Mouse (Mus musculus) CH12.LX (cell line): ENCODE measurements at regions not wholly inside any gene's neighbourhood (a gene's known extent, or its start where the extent isn't known, plus 50 kb on each side); places are given as distances from the start of the nearest gene placed in this dataset.

Experiments used
- DNase-seq: peaks from one replicate; pipeline ENCODE4 v3.0.0-alpha.2; 2013; ENCODE audit errors: extremely low read depth
- H3K27ac ChIP-seq: 2 replicates; pipeline ENCODE4 v1.5.1; 2012; ENCODE audit warnings: low read depth, mild to moderate bottlenecking, control low read depth, moderate library complexity; ENCODE audit not compliant: insufficient read depth
- H3K27me3 ChIP-seq: replicated peaks from 2 replicates; pipeline ENCODE3; 2012; ENCODE audit warnings: inconsistent platforms
- H3K36me3 ChIP-seq, 2 experiments: replicated peaks in 1 of 2; 2 replicates each; pipeline versions ENCODE3 to v1.6.1; 2012; ENCODE audit warnings: inconsistent platforms in 1 of 2, low read length in 1 of 2, mild to moderate bottlenecking in 1 of 2, mixed read lengths in 1 of 2, moderate library complexity in 1 of 2; ENCODE audit not compliant: control insufficient read depth in 1 of 2, insufficient read depth in 1 of 2
- H3K4me1 ChIP-seq, 2 experiments: 2 replicates each; pipeline ENCODE4 v1.6.1; 2012; ENCODE audit warnings: inconsistent platforms in 1 of 2, moderate library complexity in 1 of 2; ENCODE audit not compliant: insufficient read depth in 2 of 2, control insufficient read depth in 1 of 2
- H3K4me2 ChIP-seq: 2 replicates; pipeline ENCODE4 v1.6.1; 2012; ENCODE audit warnings: low read depth, mild to moderate bottlenecking, control low read depth; ENCODE audit not compliant: poor library complexity, insufficient read depth, severe bottlenecking
- H3K4me3 ChIP-seq, 3 experiments: fragments of 150-350 bp in 1 of 3; sonication (generic) in 1 of 3; replicated peaks in 1 of 3; 2 replicates each; pipeline versions ENCODE3 to v1.5.1; 2011 to 2012; ENCODE audit warnings: low read depth in 2 of 3, low read length in 2 of 3, mild to moderate bottlenecking in 2 of 3, moderate library complexity in 2 of 3, control low read depth in 1 of 3, improper control_type of control experiment in 1 of 3, inconsistent platforms in 1 of 3, mixed read lengths in 1 of 3; ENCODE audit not compliant: poor library complexity in 1 of 3
- H3K79me2 ChIP-seq: replicated peaks from 2 replicates; pipeline ENCODE4 v1.6.1; 2012; ENCODE audit warnings: mild to moderate bottlenecking, moderate library complexity; ENCODE audit not compliant: control insufficient read depth, poor library complexity, insufficient read depth, severe bottlenecking; ENCODE audit errors: extremely low read depth
- H3K9ac ChIP-seq: 2 replicates; pipeline ENCODE4 v1.6.1; 2012; ENCODE audit warnings: low read depth, mild to moderate bottlenecking, control low read depth, moderate library complexity; ENCODE audit not compliant: insufficient read depth
- H3K9me3 ChIP-seq: replicated peaks from 2 replicates; pipeline ENCODE3; 2012; ENCODE audit warnings: low read length, inconsistent platforms, mixed read lengths
- BHLHE40 ChIP-seq: IDR thresholded peaks from 2 replicates; pipeline ENCODE4 v1.6.1; 2011; ENCODE audit warnings: mild to moderate bottlenecking, low read depth, low read length, improper control_type of control experiment
- CTCF ChIP-seq, 2 experiments: IDR thresholded peaks in 1 of 2; conservative IDR thresholded peaks in 1 of 2; 2 replicates each; pipeline ENCODE4 v1.5.1; 2011 to 2012; ENCODE audit warnings: low read depth in 2 of 2, low read length in 2 of 2, improper control_type of control experiment in 1 of 2, inconsistent platforms in 1 of 2, mild to moderate bottlenecking in 1 of 2, moderate library complexity in 1 of 2
- ELF1 ChIP-seq: IDR thresholded peaks from 2 replicates; pipeline ENCODE4 v1.6.1; 2014; ENCODE audit warnings: low read depth, mild to moderate bottlenecking, inconsistent platforms, low read length, improper control_type of control experiment
- EP300 ChIP-seq: IDR thresholded peaks from 2 replicates; pipeline ENCODE4 v1.6.1; 2011; ENCODE audit warnings: low read length, improper control_type of control experiment
- ETS1 ChIP-seq: conservative IDR thresholded peaks from 2 replicates; pipeline ENCODE4 v1.6.1; 2012; ENCODE audit warnings: low read depth, mild to moderate bottlenecking, inconsistent platforms, low read length, improper control_type of control experiment, moderate library complexity
- IRF4 ChIP-seq: IDR thresholded peaks from 2 replicates; pipeline ENCODE4 v1.6.1; 2014; ENCODE audit warnings: low read depth, mild to moderate bottlenecking, inconsistent platforms, low read length, improper control_type of control experiment
- JUN ChIP-seq: IDR thresholded peaks from 2 replicates; pipeline ENCODE4 v1.6.1; 2011; ENCODE audit warnings: low read depth, mild to moderate bottlenecking, low read length, improper control_type of control experiment, moderate library complexity; ENCODE audit not compliant: insufficient read depth
- MEF2A ChIP-seq: IDR thresholded peaks from 2 replicates; pipeline ENCODE4 v1.6.1; 2014; ENCODE audit warnings: low read depth, mild to moderate bottlenecking, inconsistent platforms, low read length, improper control_type of control experiment, borderline replicate concordance
- MXI1 ChIP-seq: IDR thresholded peaks from 2 replicates; pipeline ENCODE4 v1.6.1; 2011; ENCODE audit warnings: mild to moderate bottlenecking, low read depth, low read length, improper control_type of control experiment
- MYC ChIP-seq: IDR thresholded peaks from 2 replicates; pipeline ENCODE4 v1.6.1; 2011; ENCODE audit warnings: low read depth, mild to moderate bottlenecking, improper control_type of control experiment, low read length
- NELFE ChIP-seq: IDR thresholded peaks from 2 replicates; pipeline ENCODE4 v1.6.1; 2011; ENCODE audit warnings: low read depth, low read length, improper control_type of control experiment
- NRF1 ChIP-seq: IDR thresholded peaks from 2 replicates; pipeline ENCODE4 v1.6.1; 2014; ENCODE audit warnings: low read depth, mild to moderate bottlenecking, inconsistent platforms, low read length, improper control_type of control experiment, moderate library complexity
- POLR2AphosphoS2 ChIP-seq: IDR thresholded peaks from 2 replicates; pipeline ENCODE4 v1.6.1; 2011; ENCODE audit warnings: low read depth, low read length, improper control_type of control experiment
- SIN3A ChIP-seq: IDR thresholded peaks from 2 replicates; pipeline ENCODE4 v1.6.1; 2012; ENCODE audit warnings: low read length, improper control_type of control experiment, inconsistent platforms
- SMC3 ChIP-seq: IDR thresholded peaks from 2 replicates; pipeline ENCODE4 v1.6.1; 2011; ENCODE audit warnings: low read depth, low read length, improper control_type of control experiment
- TBP ChIP-seq: conservative IDR thresholded peaks from 2 replicates; pipeline ENCODE4 v1.6.1; 2011; ENCODE audit warnings: low read depth, low read length, improper control_type of control experiment
- USF2 ChIP-seq: conservative IDR thresholded peaks from 2 replicates; pipeline ENCODE4 v1.6.1; 2011; ENCODE audit warnings: low read depth, low read length, improper control_type of control experiment
- ZNF384 ChIP-seq: IDR thresholded peaks from 2 replicates; pipeline ENCODE4 v1.6.1; 2012; ENCODE audit warnings: low read depth, low read length, improper control_type of control experiment, inconsistent platforms
- dilution Hi-C: fragments of 300-500 bp; cut with MboI; formaldehyde crosslinking; loops from 2 replicates; pipeline ENCODE4 v1.14.3; 2020; ENCODE audit warnings: low sequenced_read_pairs; ENCODE audit not compliant: extremely low pct_unique_long_range_greater_than_20kb, extremely low pct_ligation_motif_present
- in situ Hi-C: fragments of 300-500 bp; cut with MboI; formaldehyde crosslinking; loops from 3 replicates; pipeline ENCODE4 v1.14.3; 2019; ENCODE audit warnings: low sequenced_read_pairs, low pct_ligation_motif_present, low pct_unique_long_range_greater_than_20kb, mixed read lengths

GRCm38 (mm10) chr19:54244176-54244575 lies 200.2 kb downstream of the Adra2a start:
- in situ Hi-C loops = no loop called here
- no peaks in the 10 kb centered on the region for H3K9me3 ChIP-seq
- peaks cover 0 to 10% of the 10 kb centered on the region in 2 experiments; a peak in 2 of 4 replicates for H3K4me1 ChIP-seq
- no peaks in the 10 kb centered on the region for H3K27me3 ChIP-seq
- H3K4me3 ChIP-seq = no peak overlapping the region
- H3K4me2 ChIP-seq = no peak overlapping the region
- no peak for TF ChIP-seq IRF4
- TF ChIP-seq TBP = no peak
- no peak for TF ChIP-seq POLR2AphosphoS2
- no peak for TF ChIP-seq USF2
- no peak for TF ChIP-seq ETS1
- TF ChIP-seq NRF1 = no peak
- no peak for TF ChIP-seq ZNF384
- TF ChIP-seq JUN = no peak
- no peak for TF ChIP-seq BHLHE40
- DNase-seq = no peak
- H3K36me3 ChIP-seq = no peaks in the 10 kb centered on the region
- no peak overlapping the region for H3K27ac ChIP-seq
- dilution Hi-C loops = no loop called here
- no peak overlapping the region for H3K9ac ChIP-seq
- H3K79me2 ChIP-seq = no peaks in the 10 kb centered on the region

GRCm38 (mm10) chr19:54248256-54248936 lies 204.4 kb downstream of the Adra2a start:
- peaks cover 12 to 41% of the 10 kb centered on the region in 2 experiments for H3K4me1 ChIP-seq
- no peak overlapping the region for H3K27ac ChIP-seq
- dilution Hi-C loops = no loop called here
- no peak overlapping the region for H3K4me3 ChIP-seq
- no peaks in the 10 kb centered on the region for H3K27me3 ChIP-seq
- in situ Hi-C loops = no loop called here
- DNase-seq = no peak
- no peak overlapping the region for H3K4me2 ChIP-seq
- H3K36me3 ChIP-seq = no peaks in the 10 kb centered on the region
- H3K79me2 ChIP-seq = no peaks in the 10 kb centered on the region
- peak in 1 of 2 experiments; percentile 33; a peak in 1 of 4 replicates for TF ChIP-seq CTCF (conservative IDR thresholded peaks at IDR 0.05 in 1 of 2, IDR thresholded peaks at IDR 0.05 in 1 of 2; ENCODE audit: low read depth in 2 of 2, low read length in 2 of 2)
- peak; percentile 29 for TF ChIP-seq SMC3
- no peak for TF ChIP-seq ETS1
- TF ChIP-seq, all 38 proteins: peak for 2
- H3K9me3 ChIP-seq = no peaks in the 10 kb centered on the region
- H3K9ac ChIP-seq = no peak overlapping the region

- Histone ChIP-seq H3K79me2 (no peaks in the 10 kb centered on the region), H3K4me2 (peak overlapping the region; percentile 8; the same call in 1 of the 2 replicates), H3K9me3 (no peaks in the 10 kb centered on the region), H3K9ac (0 out of 2 replicates have a peak overlapping the region, but pooled peaks have one; percentile 23), H3K27me3 (no peaks in the 10 kb centered on the region), H3K4me3 (no peak overlapping the region), H3K4me1 (peaks cover 12 to 50% of the 10 kb centered on the region in 2 experiments), H3K36me3 (no peaks in the 10 kb centered on the region), H3K27ac (no peak overlapping the region)
- in situ Hi-C loops = no loop called here
- peak; percentile 52 for DNase-seq
- TF ChIP-seq MEF2A (peak; percentile 8; the same call in 1 of the 2 replicates), NRF1 (no peak), BHLHE40 (peak; percentile 92), NELFE (no peak), EP300 (0 out of 2 replicates have a peak, but pooled peaks have one; percentile 16), ELF1 (0 out of 2 replicates have a peak, but pooled peaks have one; percentile 14), SIN3A (no peak), MXI1 (no peak), IRF4 (peak; percentile 52; the same call in 1 of the 2 replicates), MYC (peak; percentile 36; the same call in 1 of the 2 replicates)
- dilution Hi-C loops = no loop called here
Measured at GRCm38 (mm10) chr19:54252145-54252664, 208.3 kb downstream of the Adra2a start.
